Mouse (Mus musculus): Measurements from ENCODE around the gene Ptgfrn.

Ptgfrn gene

DNA sequence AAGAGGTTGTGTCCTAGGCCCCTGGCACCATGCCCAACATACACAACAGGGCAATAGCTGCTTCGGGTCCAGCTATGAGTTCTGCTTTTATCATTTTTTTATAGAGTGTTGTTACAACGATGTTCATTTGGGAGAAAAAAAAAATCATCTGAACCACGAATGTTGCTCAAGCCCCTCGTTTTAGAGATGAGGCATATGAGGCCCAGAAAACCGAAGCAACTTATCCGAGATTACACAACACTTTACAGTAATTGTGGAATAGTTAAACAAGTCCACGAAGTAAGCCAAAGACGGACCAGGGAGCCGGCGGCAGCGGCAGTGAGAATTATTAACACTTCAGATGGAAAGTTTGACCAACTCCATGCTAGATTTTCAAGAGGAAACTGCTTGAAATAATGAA is 7.7 kb upstream of the Ptgfrn start:
- in situ Hi-C loops (cut with MboI, MseI), result loop anchor here in 1 of 2 experiments (10.0 kb wide), 1 partner anchor 143 kb away; no protein-coding TSS in a partner anchor

DNA sequence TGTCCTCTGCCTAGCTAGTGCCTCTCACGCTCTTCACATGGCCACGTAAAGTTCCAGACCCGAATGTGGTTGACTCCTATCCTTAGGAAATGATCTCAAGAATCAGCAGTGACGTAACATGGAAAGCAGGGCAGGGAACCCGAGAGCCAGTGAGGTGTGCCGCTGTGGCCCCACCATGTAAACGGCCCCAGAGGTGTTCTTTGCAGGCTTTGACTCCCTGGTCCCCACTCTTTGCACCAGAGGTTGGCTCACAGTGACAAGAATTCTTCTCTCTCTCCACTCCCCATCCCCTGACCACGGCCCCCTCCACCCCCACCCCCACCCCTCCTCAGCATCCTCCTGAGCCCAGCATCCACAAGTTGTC is 7.3 kb upstream of the Ptgfrn start:
- in situ Hi-C loops (cut with MboI, MseI), result loop anchor here in 1 of 2 experiments (10.0 kb wide), 1 partner anchor 143 kb away; no protein-coding TSS in a partner anchor

DNA sequence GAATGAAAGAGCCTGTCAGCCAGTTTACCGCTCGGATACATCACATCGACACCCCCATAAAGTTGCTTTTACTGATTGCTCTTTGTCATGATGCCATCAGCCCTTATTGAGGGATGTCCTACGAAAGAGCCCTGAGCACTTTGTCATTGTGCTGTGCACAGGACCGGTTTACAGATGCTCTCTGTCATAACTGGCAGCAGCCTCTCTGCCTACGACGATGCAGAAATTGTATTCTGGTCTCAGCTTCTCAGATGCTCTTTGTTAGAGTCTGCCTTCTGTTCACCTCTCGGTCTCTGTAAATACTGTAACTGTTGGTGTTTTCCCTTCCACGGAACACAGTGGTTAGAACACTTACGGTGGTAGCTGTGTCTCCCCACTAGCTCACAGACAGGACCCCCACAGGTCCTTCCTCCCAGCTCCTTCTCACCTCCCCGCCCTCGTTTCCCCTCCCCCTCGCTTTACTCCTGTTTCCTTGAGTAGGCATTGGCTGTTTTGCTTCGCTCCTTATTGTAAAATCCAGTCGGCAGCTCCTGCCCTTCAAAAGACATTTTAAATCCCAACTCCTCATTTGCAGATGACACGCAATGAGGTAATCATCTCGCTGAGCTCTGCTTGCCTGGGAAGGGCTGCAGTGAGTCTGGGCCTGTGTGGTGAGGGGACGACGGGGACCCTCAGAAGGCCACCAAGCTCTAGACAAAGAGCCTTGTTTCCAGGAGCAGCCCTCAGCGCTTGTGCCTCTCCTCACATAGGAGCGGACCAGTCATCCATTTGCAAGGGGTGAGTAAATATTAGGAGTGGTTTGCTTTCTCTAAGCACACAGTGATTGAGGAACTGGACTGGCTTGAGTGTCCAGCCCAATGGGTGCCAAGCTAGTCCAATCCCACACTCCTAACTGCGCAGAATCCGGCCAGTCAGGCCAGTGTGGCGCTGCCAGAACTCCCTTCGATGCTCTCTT is 6.6 kb upstream of the Ptgfrn start:
- in situ Hi-C loops (cut with MboI, MseI), result loop anchor here in 1 of 2 experiments (10.0 kb wide), 1 partner anchor 142 kb away; no protein-coding TSS in a partner anchor

DNA sequence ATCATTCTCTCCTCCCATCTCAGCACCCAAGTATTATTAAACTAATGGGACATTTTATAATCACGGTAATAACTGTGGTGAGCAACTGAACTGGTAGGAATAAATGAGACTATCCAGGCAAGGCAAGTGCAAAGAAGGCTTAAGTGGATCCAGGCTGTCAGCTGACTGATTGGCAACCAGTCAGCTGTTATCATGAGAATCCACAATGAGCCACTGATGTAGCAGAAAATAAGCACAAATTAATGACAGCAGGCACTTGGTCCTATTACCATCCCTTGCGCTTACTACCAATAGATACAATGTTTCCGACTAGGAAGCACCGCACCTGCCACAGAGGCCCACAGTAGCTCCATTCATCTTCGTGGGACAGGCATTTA is 2.4 kb upstream of the Ptgfrn start:
- in situ Hi-C loops (cut with MboI, MseI), result loop anchor here in 1 of 2 experiments (5.0 to 10.0 kb wide), 2 partner anchors 138 to 185 kb away; no protein-coding TSS in a partner anchor

DNA sequence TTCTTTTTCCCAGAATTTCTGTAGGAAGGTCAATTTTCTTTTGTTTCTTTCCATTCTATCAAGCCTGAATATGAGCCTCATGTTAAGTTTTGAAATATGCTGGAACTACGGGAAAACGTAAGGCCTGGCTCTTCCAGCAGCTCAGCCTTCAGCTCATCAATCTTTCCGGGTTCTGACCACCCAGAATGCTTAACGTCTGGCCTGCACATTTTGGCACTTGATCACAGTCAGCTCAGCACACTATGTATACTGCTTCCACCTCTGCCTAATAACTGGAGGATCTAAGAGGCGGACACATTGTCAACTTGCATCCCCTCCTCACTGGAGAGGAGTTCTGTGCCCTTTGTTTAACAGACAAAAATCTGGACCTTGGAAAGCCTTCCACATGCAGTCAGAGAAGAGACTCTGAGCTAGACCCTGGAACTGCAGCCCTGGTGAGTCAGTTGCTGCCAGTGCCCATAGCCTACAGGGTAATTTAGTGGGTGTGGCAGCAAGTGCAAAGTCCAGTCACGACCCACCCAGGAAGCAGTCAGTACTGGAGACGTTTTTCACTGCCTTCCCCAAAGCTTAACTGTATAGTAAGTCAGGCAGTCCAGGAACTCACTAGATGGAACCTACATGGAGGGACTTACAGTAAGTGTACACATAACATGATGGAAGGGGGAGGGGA is 1.9 kb upstream of the Ptgfrn start:
- in situ Hi-C loops (cut with MboI, MseI), result loop anchor here in 1 of 2 experiments (5.0 to 10.0 kb wide), 2 partner anchors 137 to 185 kb away; no protein-coding TSS in a partner anchor

DNA sequence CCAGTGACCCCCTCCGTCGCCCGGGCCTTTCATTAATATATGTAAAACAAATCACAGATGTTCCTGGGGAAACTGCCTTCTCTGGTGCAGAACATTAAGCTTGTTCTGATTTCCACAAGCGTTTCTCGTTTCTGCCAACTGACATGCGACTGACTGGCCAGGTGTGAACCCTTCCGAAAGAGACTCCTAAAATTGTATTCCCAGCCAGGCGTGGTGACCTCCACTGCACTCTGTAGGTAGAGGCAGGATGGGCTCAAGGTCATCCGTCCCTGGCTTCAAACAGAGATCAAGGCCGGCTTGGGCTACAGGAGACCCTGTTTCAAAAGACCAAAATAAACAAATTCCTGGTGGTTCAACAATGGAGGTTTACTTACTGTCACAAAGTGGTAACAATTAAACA is 1.2 kb upstream of the Ptgfrn start:
- in situ Hi-C loops (cut with MboI, MseI), result loop anchor here in 1 of 2 experiments (5.0 to 10.0 kb wide), 2 partner anchors 137 to 186 kb away; no protein-coding TSS in a partner anchor

DNA sequence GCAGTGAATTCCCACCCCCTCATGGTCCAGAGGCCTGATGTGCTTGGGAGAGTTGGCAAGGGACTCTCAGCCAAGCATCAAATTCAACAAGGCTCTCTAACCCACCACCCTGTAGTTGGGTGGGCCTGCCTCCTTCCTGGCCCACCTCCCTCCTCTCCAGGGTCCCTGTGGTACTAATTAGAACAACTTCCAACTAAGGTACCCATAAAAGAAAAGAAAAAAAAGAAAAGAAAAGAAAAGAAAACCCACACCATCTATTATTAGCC is 693 bp upstream of the Ptgfrn start:
- in situ Hi-C loops (cut with MboI, MseI), result loop anchor here in 1 of 2 experiments (5.0 to 10.0 kb wide), 2 partner anchors 136 to 187 kb away; no protein-coding TSS in a partner anchor

DNA sequence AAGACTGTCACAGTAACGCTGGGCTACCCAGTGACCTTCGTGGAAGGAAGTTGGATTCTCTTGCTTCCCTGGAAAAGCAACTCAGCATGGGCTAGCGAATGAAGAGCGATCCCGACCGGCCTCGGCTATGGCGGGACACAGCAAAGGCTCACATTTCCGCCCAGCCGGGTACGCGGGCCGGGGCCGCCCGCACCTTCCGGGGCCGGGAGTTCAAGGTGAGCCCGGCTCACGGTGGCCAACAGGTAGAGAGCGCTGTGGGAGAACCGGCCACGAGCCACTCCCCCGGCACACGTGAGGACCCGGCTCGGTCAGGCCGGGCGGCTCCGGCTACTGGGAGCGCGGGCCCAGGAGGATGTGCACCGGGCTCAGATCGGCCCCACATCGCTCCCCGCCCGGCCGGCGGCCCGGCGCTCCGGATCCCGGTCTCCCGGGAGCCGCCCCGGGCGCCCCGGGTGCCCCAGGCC is 488 bp downstream of the Ptgfrn start:
- in situ Hi-C loops (cut with MboI, MseI), result loop anchor here (5.0 to 10.0 kb wide), 3 partner anchors 115 to 188 kb away; no protein-coding TSS in a partner anchor

DNA sequence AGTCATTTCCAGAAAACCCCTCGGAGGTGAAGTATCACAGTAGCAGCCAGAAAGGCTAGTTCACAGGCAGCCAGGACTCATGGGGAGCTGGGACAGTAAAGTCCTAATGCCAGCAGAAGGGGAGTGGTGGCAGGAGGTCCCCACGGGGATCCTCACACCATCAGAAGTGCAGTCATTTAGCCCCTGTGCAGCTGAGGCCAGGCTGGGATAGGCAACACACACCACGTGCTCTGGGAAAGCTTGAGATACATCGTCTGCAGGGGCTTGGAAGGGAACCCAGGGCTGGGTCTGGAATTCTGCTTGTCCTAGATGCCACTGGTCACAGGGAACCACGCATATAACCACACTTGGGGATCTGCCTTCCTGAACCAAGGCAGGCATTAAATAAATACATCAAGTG is 1.2 kb downstream of the Ptgfrn start:
- in situ Hi-C loops (cut with MboI, MseI), result loop anchor here (5.0 to 10.0 kb wide), 2 partner anchors 116 to 188 kb away; no protein-coding TSS in a partner anchor

DNA sequence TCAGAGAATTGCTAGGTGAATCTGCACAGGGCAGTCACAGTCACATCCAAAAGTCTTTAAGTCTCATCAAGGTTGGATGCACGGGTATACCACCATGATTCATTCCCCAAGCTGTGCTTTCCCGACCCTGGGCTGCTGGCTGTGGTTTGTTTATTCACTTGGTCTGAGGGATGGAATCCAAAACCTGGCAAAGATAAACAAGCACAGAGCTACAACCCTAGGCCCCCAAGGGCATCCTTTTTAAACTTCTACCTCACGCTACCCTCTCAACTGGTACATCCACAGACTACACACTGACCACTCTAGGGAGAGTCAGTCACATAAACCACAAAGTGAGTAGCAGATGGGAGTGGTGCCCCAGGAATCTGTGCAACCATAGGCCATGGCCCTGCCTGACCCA is 1.8 kb downstream of the Ptgfrn start:
- in situ Hi-C loops (cut with MboI, MseI), result loop anchor here (5.0 to 10.0 kb wide), 2 partner anchors 117 to 189 kb away; no protein-coding TSS in a partner anchor

DNA sequence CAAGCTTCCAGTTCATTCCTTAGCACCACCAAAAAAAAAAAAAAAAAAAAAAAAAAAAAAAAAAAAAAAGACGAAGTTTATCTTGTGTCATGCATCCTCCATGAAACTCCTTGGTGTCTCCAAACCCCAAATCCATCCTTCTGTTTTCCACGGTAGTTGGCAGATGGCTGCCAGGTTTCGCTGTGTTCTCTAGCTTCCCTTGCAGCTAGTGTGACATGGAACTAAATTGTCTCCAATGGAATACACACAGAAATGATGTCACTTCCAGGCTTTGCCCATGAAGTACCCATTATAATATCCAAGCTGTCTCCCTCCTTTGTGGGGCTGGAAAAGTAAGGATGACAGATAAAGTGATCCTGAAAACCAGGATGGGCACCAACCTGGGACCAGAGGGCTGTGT is 3.8 kb downstream of the Ptgfrn start:
- in situ Hi-C loops (cut with MboI, MseI), result loop anchor here (5.0 to 10.0 kb wide), 2 partner anchors 118 to 191 kb away; no protein-coding TSS in a partner anchor

DNA sequence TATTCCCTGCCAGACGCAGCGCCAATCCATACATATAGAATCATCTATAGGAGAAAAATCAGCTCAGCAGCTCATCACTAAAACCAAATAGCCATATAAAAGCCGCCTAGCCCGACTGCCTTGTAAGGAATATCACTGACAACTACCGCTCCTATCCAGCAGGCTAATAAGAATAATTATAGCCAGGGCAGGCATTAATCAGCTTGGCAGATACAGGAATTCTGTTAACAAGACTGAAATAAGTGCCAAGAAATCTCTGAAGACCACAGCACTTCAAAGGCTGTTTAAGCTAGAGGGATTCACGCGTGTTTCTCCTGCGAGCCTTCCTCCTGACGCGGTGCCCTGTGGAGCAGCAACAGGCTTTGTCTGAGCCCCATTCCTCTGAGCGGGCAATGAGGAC is 4.6 kb downstream of the Ptgfrn start:
- in situ Hi-C loops (cut with MboI, MseI), result loop anchor here (5.0 to 10.0 kb wide), 2 partner anchors 119 to 192 kb away; no protein-coding TSS in a partner anchor

DNA sequence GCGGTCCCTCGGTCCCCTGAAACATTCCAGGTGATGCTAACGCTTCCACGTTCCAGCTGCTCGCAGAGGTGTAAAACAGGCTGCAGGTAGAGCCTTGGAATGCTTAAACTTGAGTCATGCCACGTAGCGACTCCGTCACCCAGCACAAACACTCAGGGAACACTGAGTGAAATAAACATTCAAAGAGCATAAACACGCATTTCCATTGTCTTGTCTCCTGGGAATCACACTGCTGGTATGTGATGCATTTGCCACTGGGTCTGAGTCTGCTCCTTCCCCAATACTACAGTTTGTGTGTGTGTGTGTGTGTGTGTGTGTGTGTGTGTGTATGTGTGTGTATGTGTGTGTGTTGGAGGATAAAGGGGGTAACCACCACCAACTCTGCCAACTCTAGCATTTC is 5.2 kb downstream of the Ptgfrn start:
- in situ Hi-C loops (cut with MboI, MseI), result loop anchor here (5.0 to 10.0 kb wide), 2 partner anchors 120 to 192 kb away; no protein-coding TSS in a partner anchor

DNA sequence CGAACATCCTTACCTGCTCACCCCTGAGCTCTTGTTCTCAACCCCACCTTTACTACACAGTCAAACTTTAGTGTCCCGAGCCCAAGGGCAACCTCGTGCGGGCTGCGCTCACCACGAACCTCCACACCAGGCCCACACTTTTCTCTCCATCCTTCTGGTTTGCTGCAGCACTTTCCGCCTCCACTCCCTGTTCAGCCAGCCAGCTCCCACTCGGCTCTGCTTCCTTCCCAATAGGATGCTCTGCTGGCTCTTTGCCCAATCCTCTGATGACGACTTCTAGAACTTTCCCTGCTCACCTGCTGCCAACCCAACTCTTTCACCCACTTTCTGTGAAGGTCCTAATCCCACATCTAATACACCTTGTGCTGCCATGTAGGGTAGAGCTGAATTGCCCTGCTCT is 6.3 kb downstream of the Ptgfrn start:
- in situ Hi-C loops (cut with MboI, MseI), result loop anchor here in 1 of 2 experiments (10.0 kb wide), 1 partner anchor 121 kb away; no protein-coding TSS in a partner anchor

DNA sequence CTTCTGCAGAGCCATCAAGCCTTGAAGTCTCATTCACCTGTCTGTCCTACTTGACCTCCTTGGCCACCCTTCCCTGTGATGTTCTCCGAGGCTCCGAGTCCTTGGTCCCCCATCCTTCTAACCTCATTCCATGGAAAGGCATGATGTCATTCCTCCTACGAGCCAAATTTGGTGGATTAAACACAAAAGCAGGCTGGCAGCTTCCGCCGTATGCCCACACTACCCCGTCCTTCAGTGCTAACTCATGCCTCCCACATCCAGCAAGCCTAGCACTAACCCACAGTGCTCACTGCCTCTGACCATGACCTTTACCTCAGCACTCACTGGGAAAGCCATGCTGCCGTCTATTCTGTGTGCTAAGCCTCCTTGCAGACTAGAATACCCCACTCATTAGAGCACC is 8.0 kb downstream of the Ptgfrn start:
- in situ Hi-C loops (cut with MboI, MseI), result loop anchor here in 1 of 2 experiments (10.0 kb wide), 1 partner anchor 123 kb away; no protein-coding TSS in a partner anchor

DNA sequence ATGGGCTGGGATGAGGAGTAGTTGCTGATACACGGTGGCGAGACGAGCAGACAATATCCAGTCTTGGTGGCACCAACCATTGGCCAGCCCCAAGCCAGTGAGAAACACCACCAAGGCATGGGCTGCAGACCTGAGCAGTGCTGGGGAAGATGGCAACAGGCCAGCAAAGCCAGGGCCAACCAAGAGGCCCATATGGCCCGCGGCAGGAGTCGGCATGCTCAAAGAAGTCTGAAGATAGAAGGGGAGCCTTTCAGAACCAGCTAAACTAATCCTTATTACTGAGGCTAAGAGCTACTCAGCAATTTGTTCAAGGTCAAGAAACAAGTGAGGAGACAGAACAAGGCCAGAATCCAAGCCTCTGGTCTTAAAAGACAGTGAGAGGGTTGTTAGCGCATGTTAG is 8.9 kb downstream of the Ptgfrn start:
- in situ Hi-C loops (cut with MboI, MseI), result loop anchor here in 1 of 2 experiments (10.0 kb wide), 1 partner anchor 124 kb away; no protein-coding TSS in a partner anchor

DNA sequence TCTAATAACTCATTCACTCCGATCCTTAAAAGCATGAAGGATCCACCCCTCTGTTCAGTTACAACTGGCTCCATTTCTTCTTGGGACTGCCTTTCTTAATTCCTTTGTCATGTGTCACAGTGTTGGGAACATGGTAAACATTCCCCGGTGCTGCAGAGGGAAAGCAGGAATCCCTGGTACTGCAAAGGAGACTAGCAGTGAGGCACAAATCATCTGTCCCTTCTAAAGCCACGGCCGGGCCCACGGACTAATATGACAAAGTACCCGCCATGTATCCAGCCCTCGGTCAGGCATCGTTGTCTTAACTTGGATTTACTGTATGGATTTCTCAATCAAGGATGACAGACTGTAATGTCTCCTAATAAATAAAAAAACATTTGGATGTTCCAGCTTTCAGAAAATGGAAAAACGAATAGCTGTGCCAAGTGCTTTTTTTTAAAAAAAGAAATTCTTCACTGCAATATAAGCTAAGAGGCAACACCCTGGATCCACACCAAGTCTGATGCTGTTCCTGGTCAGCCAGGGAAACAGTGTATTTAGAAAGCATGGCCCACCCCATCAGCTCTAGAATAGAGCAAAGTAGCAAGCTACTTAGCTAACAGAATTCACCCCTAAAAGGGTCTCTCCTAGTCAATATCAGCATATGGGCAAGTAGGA is 10.2 kb downstream of the Ptgfrn start:
- in situ Hi-C loops (cut with MboI, MseI), result loop anchor here in 1 of 2 experiments (10.0 kb wide), 2 partner anchors 95 to 125 kb away; no protein-coding TSS in a partner anchor

DNA sequence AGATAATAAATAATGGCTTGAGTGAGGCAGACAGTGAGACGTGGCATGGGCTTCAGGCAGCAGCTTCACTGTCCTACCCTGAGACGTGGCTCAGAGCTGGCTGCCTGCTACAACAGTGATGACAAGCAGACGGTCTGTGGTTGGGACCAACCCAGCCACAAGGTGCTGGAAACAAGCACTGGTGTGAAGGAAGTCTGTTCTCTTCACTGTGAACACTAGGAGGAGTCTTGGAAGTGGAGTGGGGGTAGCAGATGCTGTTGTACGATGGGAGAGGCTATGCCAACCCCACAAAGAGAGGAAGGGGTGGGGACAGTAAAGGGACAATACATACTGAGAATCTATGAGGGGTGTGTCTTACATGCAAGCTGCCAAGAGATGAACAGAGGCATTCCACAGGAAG is 12.0 kb downstream of the Ptgfrn start:
- in situ Hi-C loops (cut with MboI, MseI), result loop anchor here in 1 of 2 experiments (10.0 kb wide), 1 partner anchor 93 kb away; no protein-coding TSS in a partner anchor

DNA sequence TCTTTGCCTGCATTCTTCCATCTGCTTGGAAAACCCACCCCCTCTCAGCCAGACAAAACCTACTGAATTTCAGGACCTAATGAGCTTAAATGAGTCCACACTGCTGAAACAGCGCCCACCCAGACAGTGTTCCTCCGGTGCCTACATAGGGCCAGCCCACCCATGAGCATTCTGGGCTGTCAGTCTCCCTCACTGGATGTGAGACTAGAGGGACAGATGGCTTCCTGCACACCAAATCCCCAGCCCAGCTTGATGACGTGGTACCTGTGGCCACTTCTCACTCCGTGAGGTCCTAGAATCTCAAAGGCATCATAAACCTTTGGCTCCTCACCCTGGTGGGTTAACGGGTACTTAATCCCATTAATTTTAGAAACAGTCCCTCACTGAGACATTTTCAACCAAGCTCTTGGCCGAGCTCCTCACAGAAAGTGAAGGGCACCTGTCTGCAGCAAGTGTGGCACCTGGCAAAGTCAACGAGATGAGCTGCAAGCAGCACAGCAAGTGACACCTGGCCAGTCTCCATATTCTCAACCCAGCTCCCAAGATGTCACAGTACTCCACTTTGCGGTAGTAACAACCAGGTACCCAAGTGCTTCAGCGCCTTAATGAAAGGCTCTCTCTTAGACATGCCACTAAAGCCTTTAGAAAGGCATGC is 12.8 kb downstream of the Ptgfrn start:
- in situ Hi-C loops (cut with MboI, MseI), result loop anchor here in 1 of 2 experiments (10.0 kb wide), 1 partner anchor 92 kb away; no protein-coding TSS in a partner anchor

Measured in T-helper 17 cell (primary cell).